Mouse (Mus musculus): Measurements from ENCODE around the gene Dtd1. TPM values are rescaled to one million over a fixed set of nuclear protein-coding genes. Genes with fewer than 3 reads are reported as not detected.

Dtd1 gene
- 10.5 TPM for polyA plus RNA-seq (2012; fragmentation: generic; extraction: Trizol)

- TF ChIP-seq MYOG (IDR thresholded peaks at IDR 0.05; ENCODE audit: control insufficient read depth in 1 of 3, insufficient read depth in 1 of 3, insufficient read length in 2 of 3, low read depth in 2 of 3), result no peak
- TF ChIP-seq SRF (IDR thresholded peaks at IDR 0.05; ENCODE audit: control insufficient read depth, insufficient read length, low read depth), result no peak
- no peak for TF ChIP-seq REST (IDR thresholded peaks at IDR 0.05; ENCODE audit: insufficient read depth, insufficient read length)
- no peak for TF ChIP-seq MAX (IDR thresholded peaks at IDR 0.05; ENCODE audit: low read depth)
- TF ChIP-seq TCF12 (IDR thresholded peaks at IDR 0.05; ENCODE audit: insufficient read depth, poor library complexity, severe bottlenecking), result no peak
- TF ChIP-seq MYOD1 (IDR thresholded peaks at IDR 0.05; ENCODE audit: control insufficient read depth in 1 of 3, insufficient read length in 2 of 3, low read depth in 2 of 3), result peak in 1 of 3 experiments; percentile 13
- no peak for TF ChIP-seq E2F4 (IDR thresholded peaks at IDR 0.05; ENCODE audit: insufficient read depth)
- TF ChIP-seq USF1 (IDR thresholded peaks at IDR 0.05; ENCODE audit: low read depth), result no peak
- no peak for TF ChIP-seq TCF3 (IDR thresholded peaks at IDR 0.05; ENCODE audit: insufficient read length, low read depth)
- TF ChIP-seq CEBPB (IDR thresholded peaks at IDR 0.05; ENCODE audit: insufficient read depth, poor library complexity, severe bottlenecking), result no peak
- peak; percentile 64 for TF ChIP-seq POLR2AphosphoS2 (IDR thresholded peaks at IDR 0.05; ENCODE audit: insufficient read length, low read depth)
- peak; percentile 89 for TF ChIP-seq POLR2A (IDR thresholded peaks at IDR 0.05; ENCODE audit: insufficient read length, low read depth)
- H3ac ChIP-seq (ENCODE audit: control insufficient read depth, insufficient read length), result no peak within 1 kb of the TSS
- H3K4me2 ChIP-seq (ENCODE audit: low read depth), result peak within 1 kb of the TSS; percentile 80
- no peaks in the 10 kb centered on the region for H3K36me3 ChIP-seq (ENCODE audit: control insufficient read depth, insufficient read depth)
- no peaks in the 10 kb centered on the region for H3K27me3 ChIP-seq (ENCODE audit: control insufficient read depth, insufficient read depth, insufficient read length)
- H3K4me3 ChIP-seq, result peak within 1 kb of the TSS; percentile 33
- no peaks in the 10 kb centered on the region for H3K79me2 ChIP-seq (ENCODE audit: control insufficient read depth, insufficient read depth)
These were observed at the start of gene Dtd1 for GRCm38 (mm10) chr2:144599831-144600687. TSS of gene Dtd1 (plus strand) at chr2:144599897.

GRCm38 (mm10) chr2:144550529-144550928, 49.2 kb upstream of the Dtd1 start, which contains the start of gene Rbbp9:
TSS of gene Rbbp9 (minus strand) at chr2:144550869.
- Histone ChIP-seq H3K36me3 (ENCODE audit: control insufficient read depth, insufficient read depth) (peaks cover 5% of the 10 kb centered on the region), H3ac (ENCODE audit: control insufficient read depth, insufficient read length) (peak within 1 kb of the TSS; percentile 85), H3K79me2 (ENCODE audit: control insufficient read depth, insufficient read depth) (no peaks in the 10 kb centered on the region), H3K27me3 (ENCODE audit: control insufficient read depth, insufficient read depth, insufficient read length) (no peaks in the 10 kb centered on the region), H3K4me3 (peak within 1 kb of the TSS; percentile 55), H3K4me2 (ENCODE audit: low read depth) (peak within 1 kb of the TSS; percentile 81)
- TF ChIP-seq REST (IDR thresholded peaks at IDR 0.05; ENCODE audit: insufficient read depth, insufficient read length), result no peak
- peak; percentile 65 for TF ChIP-seq POLR2AphosphoS2 (IDR thresholded peaks at IDR 0.05; ENCODE audit: insufficient read length, low read depth)
- no peak for TF ChIP-seq USF1 (IDR thresholded peaks at IDR 0.05; ENCODE audit: low read depth)
- no peak for TF ChIP-seq MYOG (IDR thresholded peaks at IDR 0.05; ENCODE audit: control insufficient read depth in 1 of 3, insufficient read depth in 1 of 3, insufficient read length in 2 of 3, low read depth in 2 of 3)
- no peak for TF ChIP-seq TCF12 (IDR thresholded peaks at IDR 0.05; ENCODE audit: insufficient read depth, poor library complexity, severe bottlenecking)
- TF ChIP-seq MYOD1 (IDR thresholded peaks at IDR 0.05; ENCODE audit: control insufficient read depth in 1 of 3, insufficient read length in 2 of 3, low read depth in 2 of 3), result no peak
- no peak for TF ChIP-seq TCF3 (IDR thresholded peaks at IDR 0.05; ENCODE audit: insufficient read length, low read depth)
- no peak for TF ChIP-seq CEBPB (IDR thresholded peaks at IDR 0.05; ENCODE audit: insufficient read depth, poor library complexity, severe bottlenecking)
- no peak for TF ChIP-seq SRF (IDR thresholded peaks at IDR 0.05; ENCODE audit: control insufficient read depth, insufficient read length, low read depth)
- TF ChIP-seq POLR2A (IDR thresholded peaks at IDR 0.05; ENCODE audit: insufficient read length, low read depth), result peak; percentile 71
- no peak for TF ChIP-seq E2F4 (IDR thresholded peaks at IDR 0.05; ENCODE audit: insufficient read depth)
- TF ChIP-seq MAX (IDR thresholded peaks at IDR 0.05; ENCODE audit: low read depth), result no peak

GRCm38 (mm10) chr2:144553905-144554304, 45.8 kb upstream of the Dtd1 start:
- H3K79me2 ChIP-seq (ENCODE audit: control insufficient read depth, insufficient read depth), result peaks cover 24% of the 10 kb centered on the region
- no peaks in the 10 kb centered on the region for H3K36me3 ChIP-seq (ENCODE audit: control insufficient read depth, insufficient read depth)
- H3ac ChIP-seq (ENCODE audit: control insufficient read depth, insufficient read length), result no peak overlapping the region
- TF ChIP-seq E2F4 (IDR thresholded peaks at IDR 0.05; ENCODE audit: insufficient read depth), result no peak
- H3K27me3 ChIP-seq (ENCODE audit: control insufficient read depth, insufficient read depth, insufficient read length), result no peaks in the 10 kb centered on the region
- H3K4me2 ChIP-seq (ENCODE audit: low read depth), result no peak overlapping the region
- H3K4me3 ChIP-seq, result no peak overlapping the region

- Histone ChIP-seq H3K27me3 (ENCODE audit: control insufficient read depth, insufficient read depth, insufficient read length) (no peaks in the 10 kb centered on the region), H3ac (ENCODE audit: control insufficient read depth, insufficient read length) (peak overlapping the region; percentile 19), H3K79me2 (ENCODE audit: control insufficient read depth, insufficient read depth) (peaks cover 24% of the 10 kb centered on the region), H3K4me3 (peak overlapping the region; percentile 62), H3K36me3 (ENCODE audit: control insufficient read depth, insufficient read depth) (peaks cover 5% of the 10 kb centered on the region), H3K4me2 (ENCODE audit: low read depth) (peak overlapping the region; percentile 95)
- TF ChIP-seq MAX (IDR thresholded peaks at IDR 0.05; ENCODE audit: low read depth), result no peak
- no peak for TF ChIP-seq MYOG (IDR thresholded peaks at IDR 0.05; ENCODE audit: control insufficient read depth in 1 of 3, insufficient read depth in 1 of 3, insufficient read length in 2 of 3, low read depth in 2 of 3)
- no peak for TF ChIP-seq REST (IDR thresholded peaks at IDR 0.05; ENCODE audit: insufficient read depth, insufficient read length)
- no peak for TF ChIP-seq SRF (IDR thresholded peaks at IDR 0.05; ENCODE audit: control insufficient read depth, insufficient read length, low read depth)
- TF ChIP-seq MYOD1 (IDR thresholded peaks at IDR 0.05; ENCODE audit: control insufficient read depth in 1 of 3, insufficient read length in 2 of 3, low read depth in 2 of 3), result no peak
- no peak for TF ChIP-seq CEBPB (IDR thresholded peaks at IDR 0.05; ENCODE audit: insufficient read depth, poor library complexity, severe bottlenecking)
- TF ChIP-seq POLR2AphosphoS2 (IDR thresholded peaks at IDR 0.05; ENCODE audit: insufficient read length, low read depth), result no peak
- no peak for TF ChIP-seq TCF12 (IDR thresholded peaks at IDR 0.05; ENCODE audit: insufficient read depth, poor library complexity, severe bottlenecking)
These were observed 44.3 kb upstream of the Dtd1 start for GRCm38 (mm10) chr2:144555286-144555819.
